Mouse (Mus musculus) heart, embryonic 12.5 days (tissue): Measurements from ENCODE around the gene Jak3. TPM values are rescaled to one million over a fixed set of nuclear protein-coding genes. Genes with fewer than 3 reads are reported as not detected.
A peak's percentile ranks its signal among the peaks of the same experiment; 100 is the strongest.

ENCODE experiments used
- ATAC-seq: fragments of 200-750 bp; cut with Nextera tagmentation; 2 replicates; pipeline ENCODE4 v1.8.0; 2017; ENCODE audit warnings: moderate TSS enrichment, moderate library complexity; ENCODE audit not compliant: insufficient number of reproducible peaks, low FRiP score
- H3K27ac ChIP-seq: fragments of 300-500 bp; sonication (generic); 2 replicates; pipeline ENCODE4 v1.5.1; 2016; ENCODE audit warnings: mild to moderate bottlenecking, moderate library complexity; ENCODE audit not compliant: poor library complexity, severe bottlenecking
- H3K27me3 ChIP-seq: fragments of 300-500 bp; sonication (generic); replicated peaks from 2 replicates; pipeline ENCODE4 v1.6.1; 2016; ENCODE audit warnings: mild to moderate bottlenecking, moderate library complexity
- H3K36me3 ChIP-seq: fragments of 300-500 bp; sonication (generic); 2 replicates; pipeline ENCODE4 v1.6.1; 2016; ENCODE audit warnings: mild to moderate bottlenecking, moderate library complexity
- H3K4me1 ChIP-seq: fragments of 300-500 bp; sonication (generic); replicated peaks from 2 replicates; pipeline ENCODE4 v1.6.1; 2016; ENCODE audit warnings: mild to moderate bottlenecking
- H3K4me2 ChIP-seq: fragments of 300-500 bp; sonication (generic); 2 replicates; pipeline ENCODE4 v1.6.1; 2016; ENCODE audit warnings: mild to moderate bottlenecking, moderate library complexity
- H3K4me3 ChIP-seq: fragments of 300-500 bp; sonication (generic); 2 replicates; pipeline ENCODE4 v1.5.1; 2016; ENCODE audit warnings: mild to moderate bottlenecking
- H3K9ac ChIP-seq: fragments of 300-500 bp; sonication (generic); 2 replicates; pipeline ENCODE4 v1.6.1; 2016; ENCODE audit warnings: mild to moderate bottlenecking, moderate library complexity
- H3K9me3 ChIP-seq: fragments of 300-500 bp; sonication (generic); replicated peaks from 2 replicates; pipeline ENCODE4 v1.6.1; 2016; ENCODE audit warnings: mild to moderate bottlenecking, moderate library complexity
- WGBS: fragments of 180-500 bp; shearing (Covaris S2); methylation state at CpG from one replicate; pipeline ENCODE4 v1.1.7; 2016; 5-methylcytosine and 5-hydroxymethylcytosine counted together
- polyA plus RNA-seq: library from polyadenylated mRNA; unstranded; fragments of >200 nt; fragmentation: Nextera tagmentation; extraction: Ambion mirVana; gene quantifications from 2 replicates; pipeline ENCODE4 v1.2.1, GENCODE M21; 2016

Jak3 gene
- polyA plus RNA-seq, 1 experiment from 2014 or later = 10.6 TPM

DNA sequence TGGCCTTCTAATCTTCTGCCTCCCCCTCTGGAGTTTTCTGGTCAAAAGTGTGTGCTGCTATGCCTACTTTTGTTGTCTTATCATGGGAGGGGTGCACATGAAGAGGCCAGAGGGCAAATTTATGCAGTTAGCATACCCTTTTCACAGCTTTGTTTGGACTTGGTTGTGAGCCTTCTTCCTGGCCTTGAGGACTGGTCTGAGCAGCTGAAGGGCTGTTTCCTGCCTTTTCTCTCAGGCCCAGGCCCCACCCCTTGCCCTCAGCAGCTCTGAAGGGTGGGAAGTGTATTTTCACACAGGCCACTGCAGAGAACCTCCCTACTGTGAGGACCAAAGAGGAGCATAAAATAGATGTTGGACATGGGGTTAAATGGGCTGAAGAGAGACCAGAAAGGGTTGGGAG is 1.5 kb downstream of the Jak3 start:
- no peak overlapping the region for H3K9ac ChIP-seq

DNA sequence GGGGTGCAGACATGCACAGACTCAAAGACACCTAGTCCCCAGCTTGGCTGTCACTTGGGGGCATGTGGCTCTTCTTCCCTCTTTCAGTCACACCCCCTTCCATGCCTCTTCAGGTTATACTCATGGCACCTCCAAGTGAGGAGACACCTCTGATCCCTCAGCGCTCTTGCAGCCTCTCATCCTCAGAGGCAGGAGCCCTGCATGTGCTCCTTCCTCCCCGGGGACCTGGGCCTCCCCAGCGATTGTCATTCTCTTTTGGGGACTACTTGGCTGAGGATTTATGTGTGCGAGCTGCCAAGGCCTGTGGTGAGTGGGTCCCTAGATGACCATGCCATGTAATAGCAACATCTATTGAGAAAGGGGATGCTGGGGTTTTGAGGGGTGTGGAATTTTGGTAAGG is 2.1 kb downstream of the Jak3 start:
- H3K27ac ChIP-seq = no peak overlapping the region
- H3K4me3 ChIP-seq = no peak overlapping the region
- H3K36me3 ChIP-seq = peaks cover 6% of the 10 kb centered on the region; the same call in 1 of the 2 replicates
- peak overlapping the region; percentile 88; the same call in 1 of the 2 replicates for H3K4me2 ChIP-seq
- peaks cover 60% of the 10 kb centered on the region for H3K27me3 ChIP-seq
- 64% methylated on average over 4 of the region's 4 CpGs for WGBS
- H3K9ac ChIP-seq = no peak overlapping the region
- ATAC-seq = no peak
- no peaks in the 10 kb centered on the region for H3K9me3 ChIP-seq
- peaks cover 27% of the 10 kb centered on the region for H3K4me1 ChIP-seq

More for the DNA sequence above, 1.5 kb downstream of the Jak3 start:
- peaks cover 53% of the 10 kb centered on the region for H3K27me3 ChIP-seq
- H3K36me3 ChIP-seq = no peaks in the 10 kb centered on the region
- H3K4me3 ChIP-seq = no peak overlapping the region
- peak overlapping the region; percentile 88 for H3K4me2 ChIP-seq
- H3K9me3 ChIP-seq = no peaks in the 10 kb centered on the region
- H3K4me1 ChIP-seq = peaks cover 27% of the 10 kb centered on the region
- H3K27ac ChIP-seq = peak overlapping the region; percentile 28; the same call in 1 of the 2 replicates
- no peak for ATAC-seq

DNA sequence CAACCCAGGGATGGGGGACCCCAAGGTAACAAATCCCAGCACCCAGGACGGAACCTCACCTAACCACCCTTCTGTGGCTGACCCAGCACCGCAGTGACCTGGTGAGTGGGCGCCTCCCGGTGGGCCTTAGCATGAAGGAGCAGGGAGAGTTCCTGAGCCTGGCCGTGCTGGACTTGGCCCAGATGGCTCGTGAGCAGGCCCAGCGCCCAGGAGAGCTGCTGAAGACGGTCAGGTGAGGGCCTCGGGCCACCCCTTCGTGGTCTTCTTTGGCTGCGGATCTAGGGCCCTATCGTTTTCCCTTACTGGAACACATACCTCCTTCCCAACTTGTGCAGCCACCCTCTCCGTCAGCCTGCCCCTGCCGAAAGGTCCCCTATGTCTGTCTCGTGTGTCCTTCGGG is 3.0 kb downstream of the Jak3 start:
- no peak for ATAC-seq
- Histone ChIP-seq H3K9me3 (no peaks in the 10 kb centered on the region), H3K27me3 (peaks cover 69% of the 10 kb centered on the region), H3K4me1 (peaks cover 27% of the 10 kb centered on the region), H3K4me2 (peak overlapping the region; percentile 69), H3K4me3 (peak overlapping the region; percentile 41), H3K27ac (no peak overlapping the region), H3K36me3 (peaks cover 6% of the 10 kb centered on the region; the same call in 1 of the 2 replicates), H3K9ac (no peak overlapping the region)
- 31% methylated on average over 16 of the region's 16 CpGs for WGBS

DNA sequence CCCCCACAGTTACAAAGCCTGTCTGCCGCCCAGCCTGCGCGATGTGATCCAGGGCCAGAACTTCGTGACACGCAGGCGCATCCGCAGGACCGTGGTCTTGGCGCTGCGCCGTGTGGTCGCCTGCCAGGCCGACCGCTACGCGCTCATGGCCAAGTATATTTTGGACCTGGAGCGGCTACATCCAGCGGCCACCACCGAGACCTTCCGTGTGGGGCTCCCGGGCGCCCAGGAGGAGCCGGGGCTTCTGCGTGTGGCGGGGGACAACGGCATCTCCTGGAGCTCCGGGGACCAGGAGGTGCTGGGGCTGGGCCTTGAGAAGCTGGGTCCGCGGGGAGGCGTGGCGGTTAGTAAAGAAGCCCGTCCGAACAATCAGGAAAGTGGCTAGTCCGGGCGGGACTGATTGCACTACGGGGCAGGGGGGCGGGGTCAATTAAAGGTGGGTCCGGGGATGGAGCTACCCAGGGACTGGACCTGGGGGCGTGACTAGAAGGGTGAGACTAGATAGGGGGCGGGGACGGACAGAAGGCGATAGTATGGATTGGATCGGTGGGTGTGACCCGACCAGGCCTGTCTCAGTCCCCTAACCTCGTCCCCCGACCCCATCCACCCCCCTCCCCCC is 3.6 kb downstream of the Jak3 start:
- WGBS = 10% methylated on average over 46 of the region's 46 CpGs
- Histone ChIP-seq H3K36me3 (peaks cover 6% of the 10 kb centered on the region; the same call in 1 of the 2 replicates), H3K27me3 (peaks cover 74% of the 10 kb centered on the region), H3K4me3 (peak overlapping the region; percentile 41), H3K27ac (no peak overlapping the region), H3K9me3 (no peaks in the 10 kb centered on the region), H3K4me2 (peak overlapping the region; percentile 69), H3K9ac (0 out of 2 replicates have a peak overlapping the region, but pooled peaks have one; percentile 23), H3K4me1 (peaks cover 27% of the 10 kb centered on the region)
- peak; percentile 9; the same call in 1 of the 2 replicates for ATAC-seq

DNA sequence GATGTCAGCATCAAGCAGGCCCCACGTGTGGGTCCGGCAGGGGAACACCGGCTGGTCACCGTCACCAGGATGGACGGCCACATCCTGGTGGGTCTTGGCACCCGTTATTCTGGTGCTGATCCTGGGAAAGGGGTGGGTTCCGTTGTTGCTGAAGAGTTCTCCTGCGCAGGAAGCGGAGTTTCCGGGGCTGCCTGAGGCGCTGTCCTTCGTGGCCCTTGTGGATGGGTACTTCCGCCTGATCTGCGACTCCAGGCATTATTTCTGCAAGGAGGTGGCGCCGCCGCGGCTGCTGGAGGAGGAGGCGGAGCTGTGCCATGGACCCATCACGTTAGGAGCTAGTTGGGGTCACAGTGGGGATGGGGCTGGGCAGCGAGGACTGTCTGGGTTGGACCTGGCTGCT is 4.4 kb downstream of the Jak3 start:
- H3K27ac ChIP-seq = no peak overlapping the region
- no peak overlapping the region for H3K9ac ChIP-seq
- H3K4me3 ChIP-seq = no peak overlapping the region
- H3K27me3 ChIP-seq = peaks cover 82% of the 10 kb centered on the region
- H3K9me3 ChIP-seq = no peaks in the 10 kb centered on the region
- peak overlapping the region; percentile 8; the same call in 1 of the 2 replicates for H3K4me2 ChIP-seq
- H3K4me1 ChIP-seq = peaks cover 27% of the 10 kb centered on the region
- ATAC-seq = no peak
- WGBS = 16% methylated on average over 21 of the region's 21 CpGs
- peaks cover 6% of the 10 kb centered on the region; the same call in 1 of the 2 replicates for H3K36me3 ChIP-seq

DNA sequence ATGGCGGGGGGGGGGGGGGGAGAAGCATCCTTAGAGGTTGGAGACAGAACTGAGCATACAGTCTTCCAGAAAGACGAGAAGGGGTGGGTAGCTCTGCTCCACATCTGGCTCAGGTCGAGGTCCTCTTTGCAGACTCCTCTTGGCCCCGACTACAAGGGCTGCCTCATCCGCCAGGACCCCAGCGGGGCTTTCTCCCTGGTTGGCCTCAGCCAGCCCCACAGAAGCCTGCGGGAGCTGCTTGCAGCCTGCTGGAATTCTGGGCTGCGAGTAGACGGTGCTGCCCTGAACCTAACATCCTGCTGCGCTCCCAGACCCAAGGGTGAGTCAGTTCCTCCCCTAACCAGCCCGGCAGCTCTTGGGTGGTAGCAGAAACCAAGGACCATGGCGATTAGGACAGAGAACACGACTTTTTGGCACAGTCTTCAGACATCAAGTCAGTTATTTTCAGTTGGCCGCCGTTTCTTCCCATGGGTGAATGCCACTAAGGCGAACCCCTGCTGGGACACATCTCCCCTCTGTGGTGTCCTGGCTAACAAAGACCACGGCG is 5.3 kb downstream of the Jak3 start:
- no peak overlapping the region for H3K4me2 ChIP-seq
- 16% methylated on average over 18 of the region's 18 CpGs for WGBS
- no peak overlapping the region for H3K4me3 ChIP-seq
- ATAC-seq = no peak
- H3K27ac ChIP-seq = no peak overlapping the region
- H3K4me1 ChIP-seq = peaks cover 30% of the 10 kb centered on the region
- H3K36me3 ChIP-seq = peaks cover 6% of the 10 kb centered on the region; the same call in 1 of the 2 replicates
- H3K27me3 ChIP-seq = peaks cover 92% of the 10 kb centered on the region
- H3K9ac ChIP-seq = no peak overlapping the region
- no peaks in the 10 kb centered on the region for H3K9me3 ChIP-seq

DNA sequence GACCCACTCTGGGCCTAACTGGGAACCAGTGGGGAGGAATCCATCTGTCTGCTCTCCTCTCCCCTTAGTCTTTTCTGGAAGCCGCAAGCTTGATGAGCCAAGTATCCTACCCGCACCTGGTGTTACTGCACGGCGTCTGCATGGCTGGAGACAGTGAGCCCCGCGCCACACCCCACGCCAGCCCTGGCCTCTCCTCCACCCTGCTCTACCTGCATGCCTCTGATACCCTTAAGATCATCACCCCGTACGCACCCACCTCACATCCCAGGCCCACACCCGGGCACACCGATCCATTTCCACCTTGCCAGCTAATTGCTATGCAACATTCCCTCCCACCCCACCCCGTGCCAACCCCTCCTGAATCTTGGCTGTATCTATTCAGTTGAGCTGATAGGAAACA is 6.7 kb downstream of the Jak3 start:
- no peak overlapping the region for H3K4me3 ChIP-seq
- no peak for ATAC-seq
- peaks cover 6% of the 10 kb centered on the region; the same call in 1 of the 2 replicates for H3K36me3 ChIP-seq
- no peak overlapping the region for H3K9ac ChIP-seq
- no peak overlapping the region for H3K4me2 ChIP-seq
- 75% methylated on average over 12 of the region's 12 CpGs for WGBS
- H3K9me3 ChIP-seq = no peaks in the 10 kb centered on the region
- peaks cover 100% of the 10 kb centered on the region for H3K27me3 ChIP-seq
- peaks cover 33% of the 10 kb centered on the region for H3K4me1 ChIP-seq
- no peak overlapping the region for H3K27ac ChIP-seq

DNA sequence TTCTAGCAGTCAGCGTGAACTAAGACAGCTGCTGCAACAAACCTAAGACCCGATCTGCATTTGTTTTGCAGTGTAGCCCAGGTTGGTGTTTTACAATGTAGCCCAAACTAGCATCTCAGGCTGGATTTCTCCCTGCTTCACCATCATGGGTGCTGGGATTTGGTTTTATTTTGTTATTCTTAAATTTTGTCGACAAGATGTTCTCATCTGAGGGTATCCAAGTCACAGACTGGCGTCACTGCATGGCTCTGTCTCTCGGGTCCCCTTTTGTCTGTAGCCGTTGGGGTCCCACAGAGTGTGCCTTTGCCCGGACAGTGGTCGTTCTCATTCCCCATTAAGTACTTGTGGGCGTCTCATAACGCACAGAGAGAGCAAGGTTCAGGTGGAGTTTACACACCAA is 8.6 kb downstream of the Jak3 start:
- Histone ChIP-seq H3K36me3 (peaks cover 6% of the 10 kb centered on the region; the same call in 1 of the 2 replicates), H3K4me1 (peaks cover 26% of the 10 kb centered on the region), H3K9me3 (no peaks in the 10 kb centered on the region), H3K4me3 (no peak overlapping the region), H3K4me2 (no peak overlapping the region), H3K9ac (no peak overlapping the region), H3K27me3 (peaks cover 100% of the 10 kb centered on the region), H3K27ac (no peak overlapping the region)
- ATAC-seq = no peak
- 38% methylated on average over 10 of the region's 10 CpGs for WGBS

DNA sequence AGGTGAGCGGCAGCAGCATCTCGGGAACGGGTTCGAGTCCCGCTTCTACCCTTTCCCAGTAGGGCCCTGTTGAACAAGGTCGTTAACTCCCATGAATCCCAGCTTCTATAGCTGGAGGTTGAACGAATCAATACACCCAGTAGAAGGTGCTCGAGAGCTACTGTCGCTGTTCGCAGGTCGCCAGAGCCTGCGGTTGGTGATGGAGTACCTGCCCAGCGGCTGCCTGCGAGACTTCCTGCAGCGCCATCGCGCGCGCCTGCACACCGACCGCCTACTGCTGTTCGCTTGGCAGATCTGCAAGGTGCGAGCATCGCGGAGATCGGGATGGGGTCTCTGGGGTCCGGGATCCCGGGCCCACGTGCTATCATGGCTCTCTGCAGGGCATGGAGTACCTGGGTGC is 9.5 kb downstream of the Jak3 start:
- ATAC-seq = no peak
- H3K27ac ChIP-seq = no peak overlapping the region

DNA sequence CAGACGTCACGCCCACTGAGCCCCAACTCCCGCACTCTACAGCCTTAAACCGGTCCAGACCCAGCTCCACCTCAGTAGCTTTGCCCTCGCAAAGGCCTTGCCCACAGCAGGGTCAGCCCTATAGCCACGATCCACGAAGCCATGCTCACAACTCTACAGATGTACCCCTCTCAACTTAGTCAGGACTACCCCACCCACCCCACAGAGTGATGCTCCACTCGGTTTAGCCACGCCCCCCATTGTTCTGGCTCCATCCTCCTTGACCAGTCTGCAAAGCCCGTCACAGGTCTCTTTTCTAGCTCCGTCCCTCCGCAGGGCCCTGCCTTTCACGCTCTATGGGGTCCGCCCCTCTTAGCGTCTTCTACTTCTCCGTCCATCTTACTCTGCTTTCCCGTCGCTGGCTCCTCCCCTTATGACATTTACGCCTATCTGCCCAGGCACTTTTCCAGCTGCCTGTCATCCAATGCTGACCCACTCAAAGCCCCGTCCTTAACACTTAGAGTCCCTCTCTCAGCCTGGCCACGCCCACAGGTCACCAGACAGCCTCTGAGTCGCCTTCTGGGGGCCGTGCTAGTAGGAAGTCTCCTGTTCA is 10.1 kb downstream of the Jak3 start:
- Histone ChIP-seq H3K36me3 (peaks cover 6% of the 10 kb centered on the region; the same call in 1 of the 2 replicates), H3K4me1 (peaks cover 17% of the 10 kb centered on the region), H3K9me3 (no peaks in the 10 kb centered on the region), H3K4me3 (peak overlapping the region; percentile 30), H3K4me2 (peak overlapping the region; percentile 57), H3K9ac (no peak overlapping the region), H3K27me3 (peaks cover 100% of the 10 kb centered on the region), H3K27ac (no peak overlapping the region)
- 6% methylated on average over 23 of the region's 23 CpGs for WGBS
- peak; percentile 58 for ATAC-seq

More for the DNA sequence above, 9.5 kb downstream of the Jak3 start:
- Histone ChIP-seq H3K4me2 (peak overlapping the region; percentile 57), H3K9me3 (no peaks in the 10 kb centered on the region), H3K4me3 (peak overlapping the region; percentile 30), H3K27me3 (peaks cover 100% of the 10 kb centered on the region), H3K36me3 (peaks cover 6% of the 10 kb centered on the region; the same call in 1 of the 2 replicates), H3K4me1 (peaks cover 19% of the 10 kb centered on the region), H3K9ac (no peak overlapping the region)
- WGBS = 11% methylated on average over 29 of the region's 29 CpGs

DNA sequence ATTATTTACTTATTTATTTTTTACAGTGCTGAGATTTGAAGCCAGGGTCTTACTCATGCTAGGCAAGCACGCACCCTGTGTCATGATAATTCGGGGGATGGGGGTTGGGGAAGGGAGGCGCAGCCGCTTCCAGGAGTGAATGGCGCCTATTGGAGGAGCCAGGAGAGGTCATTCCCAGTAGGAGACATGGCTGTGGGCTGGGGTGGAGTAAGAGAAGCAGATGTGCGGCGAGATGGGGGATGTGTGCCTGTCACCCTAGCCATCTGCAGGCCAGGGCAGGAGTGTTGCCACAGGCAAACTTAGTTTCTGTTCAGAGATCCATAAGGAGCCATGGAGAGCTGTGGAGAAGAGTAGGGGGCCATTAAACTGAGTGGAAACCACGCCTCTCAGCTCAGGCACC is 11.5 kb downstream of the Jak3 start:
- Histone ChIP-seq H3K4me1 (peaks cover 19% of the 10 kb centered on the region), H3K9me3 (no peaks in the 10 kb centered on the region), H3K36me3 (peaks cover 6% of the 10 kb centered on the region; the same call in 1 of the 2 replicates), H3K9ac (no peak overlapping the region), H3K27ac (no peak overlapping the region), H3K4me3 (0 out of 2 replicates have a peak overlapping the region, but pooled peaks have one; percentile 7), H3K4me2 (no peak overlapping the region), H3K27me3 (peaks cover 100% of the 10 kb centered on the region)
- WGBS = 11% methylated on average over 8 of the region's 8 CpGs
- ATAC-seq = no peak
